Mouse (Mus musculus): ENCODE measurements around the gene Adam26a. TPM values are rescaled to one million over a fixed set of nuclear protein-coding genes. Genes with fewer than 3 reads are reported as not detected.
"Not testable (repeated sequence)": the region's sequence is repeated elsewhere in the genome, so short reads cannot be mapped to it uniquely, and the experiment has no call there.

Gene Adam26a
- total RNA-seq (2021) = not detected
- long read RNA-seq, experiment 1 = 0 reads
- long read RNA-seq, experiment 2 = 0 reads

- not testable (repeated sequence) for DNase-seq (ENCODE audit: low spot score)
These were observed at the start of gene Adam26a for GRCm38 (mm10) chr8:43576607-43577006. TSS of gene Adam26a (minus strand) at chr8:43576707.

GRCm38 (mm10) chr8:43616046-43616445, 39.5 kb upstream of the Adam26a start:
- no peak for DNase-seq (ENCODE audit: low spot score)

DNA sequence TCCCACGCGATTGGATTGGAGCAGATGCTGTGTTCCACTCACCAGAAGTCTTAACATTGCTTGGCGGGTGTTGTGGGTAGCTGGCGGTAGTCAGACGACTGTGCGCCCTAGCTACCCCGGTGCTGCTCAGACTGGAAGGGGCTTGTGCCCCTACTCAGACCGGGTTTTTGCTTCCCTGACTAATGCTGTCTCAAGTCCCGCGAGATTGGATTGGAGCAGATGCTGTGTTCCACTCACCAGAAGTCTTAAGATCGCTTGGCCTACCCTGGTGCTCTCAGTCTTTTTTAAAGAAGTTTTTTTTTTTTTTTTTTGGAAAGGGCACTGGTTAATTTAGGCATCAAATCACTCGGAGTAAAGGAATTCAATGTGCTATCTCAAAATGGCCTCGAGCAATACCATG, 27.1 kb upstream of the Adam26a start:
- not testable (repeated sequence) for DNase-seq (ENCODE audit: low spot score)

DNA sequence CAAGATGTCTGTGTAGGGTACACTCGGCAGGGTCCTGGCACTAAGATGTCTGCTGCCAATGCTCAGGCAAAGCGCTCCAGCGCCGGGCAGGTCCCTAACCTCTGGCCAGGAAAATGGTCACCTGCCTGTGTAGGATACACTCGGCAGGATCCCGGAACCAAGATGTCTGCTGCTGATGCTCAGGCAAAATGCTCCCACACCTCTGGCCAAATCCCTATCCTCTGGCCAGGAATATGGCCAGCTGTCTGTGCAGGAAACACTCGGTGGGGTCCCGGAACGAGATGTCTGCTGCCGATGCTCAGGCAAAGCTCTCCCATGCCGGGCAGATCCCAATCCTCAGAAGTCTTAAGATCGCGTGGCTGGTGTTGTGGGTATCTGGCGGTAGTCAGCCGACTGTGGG, 26.7 kb upstream of the Adam26a start:
- not testable (repeated sequence) for DNase-seq (ENCODE audit: low spot score)

DNA sequence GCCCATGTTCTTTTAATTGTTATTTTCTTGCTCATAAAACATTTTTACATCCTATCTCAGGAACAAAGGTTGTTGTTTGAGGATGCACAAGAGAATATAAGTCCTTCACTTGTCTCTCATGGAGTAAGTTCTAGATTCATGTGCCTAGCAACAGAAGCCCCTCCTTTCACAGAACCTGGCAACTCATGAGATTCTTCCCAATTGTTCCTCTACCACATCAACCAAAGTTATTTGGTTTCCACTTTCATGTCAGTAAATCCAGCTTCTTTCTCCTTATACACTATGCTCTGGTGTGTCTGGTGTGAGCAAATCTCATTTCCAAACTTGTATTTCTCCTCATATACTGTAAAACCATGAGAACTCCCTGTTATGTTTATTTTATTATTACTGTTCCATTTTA, 48.5 kb downstream of the Adam26a start, which contains the start of gene Adam26b:
TSS of gene Adam26b (minus strand) at position 101 of the 400 bp plus-strand sequence.
- DNase-seq (ENCODE audit: low spot score) = not testable (repeated sequence)

Other genes starting within 250 kb of the Adam26a start
- gene Adam26b, start 48.6 kb downstream of the Adam26a start, total RNA-seq (2021) = not detected
- gene Gm5346, start 50.6 kb upstream of the Adam26a start, total RNA-seq (2021) = not detected
- gene Adam34, start 133.3 kb upstream of the Adam26a start, total RNA-seq (2021) = not detected

Measured in gastrocnemius, adult 18-20 months (tissue).